Mouse (Mus musculus) kidney, postnatal 0 days (tissue): ENCODE measurements around the gene Coasy. TPM values are rescaled to one million over a fixed set of nuclear protein-coding genes. Genes with fewer than 3 reads are reported as not detected.

ENCODE experiments used
- ATAC-seq: fragments of 200-750 bp; cut with Nextera tagmentation; replicated peaks from 2 replicates; pipeline ENCODE4 v1.8.0; 2017; ENCODE audit warnings: low read depth, moderate number of reproducible peaks, moderate TSS enrichment, moderate library complexity; ENCODE audit not compliant: low FRiP score
- DNase-seq: peaks from one replicate; pipeline ENCODE4 v3.0.0-alpha.2; 2016; ENCODE audit warnings: low spot score
- H3K27ac ChIP-seq: fragments of 300-500 bp; sonication (generic); 2 replicates; pipeline ENCODE4 v1.5.1; 2014; ENCODE audit warnings: mild to moderate bottlenecking
- H3K27me3 ChIP-seq: fragments of 300-500 bp; sonication (generic); 2 replicates; pipeline ENCODE4 v1.6.1; 2014; ENCODE audit warnings: low read length, mixed read lengths; ENCODE audit not compliant: insufficient read depth
- H3K36me3 ChIP-seq: fragments of 300-500 bp; sonication (generic); 2 replicates; pipeline ENCODE4 v1.6.1; 2014; ENCODE audit warnings: low read length, mixed read lengths; ENCODE audit not compliant: insufficient read depth
- H3K4me1 ChIP-seq: fragments of 300-500 bp; sonication (generic); replicated peaks from 2 replicates; pipeline ENCODE4 v1.6.1; 2014; ENCODE audit warnings: antibody characterized with exemption, low read length, mixed read lengths; ENCODE audit not compliant: insufficient read depth
- H3K4me2 ChIP-seq: fragments of 300-500 bp; sonication (generic); 2 replicates; pipeline ENCODE4 v1.6.1; 2014; ENCODE audit warnings: mild to moderate bottlenecking, low read length, moderate library complexity, mixed read lengths
- H3K4me3 ChIP-seq: fragments of 300-500 bp; sonication (generic); replicated peaks from 2 replicates; pipeline ENCODE4 v1.5.1; 2014; ENCODE audit warnings: low read depth, low read length
- H3K9ac ChIP-seq: fragments of 300-500 bp; sonication (generic); 2 replicates; pipeline ENCODE4 v1.6.1; 2014; ENCODE audit warnings: low read depth, low read length
- H3K9me3 ChIP-seq: fragments of 300-500 bp; sonication (generic); replicated peaks from 2 replicates; pipeline ENCODE4 v1.6.1; 2016; ENCODE audit warnings: low read length, inconsistent platforms, mixed read lengths
- CTCF ChIP-seq: IDR thresholded peaks from 2 replicates; pipeline ENCODE4 v1.5.1; 2016; ENCODE audit warnings: antibody characterized with exemption, low read depth, mild to moderate bottlenecking, moderate library complexity
- WGBS: fragments of 180-500 bp; shearing (Covaris S2); extraction: QIAGEN DNeasy Blood & Tissue Kit; methylation state at CpG from one replicate; pipeline ENCODE4 v1.1.7; 2014; 5-methylcytosine and 5-hydroxymethylcytosine counted together
- polyA plus RNA-seq: library from polyadenylated mRNA; unstranded; fragments of >200 nt; fragmentation: Nextera tagmentation; extraction: Ambion mirVana; gene quantifications from 2 replicates; pipeline ENCODE4 v1.2.1, GENCODE M21; 2015

Gene Coasy
- polyA plus RNA-seq, 1 experiment from 2014 or later, result 55.3 TPM

GRCm38 (mm10) chr11:101079746-101080145 lies 2.6 kb upstream of the Coasy start:
- peak overlapping the region; percentile 23; the same call in 1 of the 2 replicates for H3K9ac ChIP-seq
- peaks cover 19% of the 10 kb centered on the region for H3K4me1 ChIP-seq
- no peak overlapping the region for H3K27ac ChIP-seq
- 6% methylated on average over 27 of the region's 27 CpGs for WGBS
- peaks cover 27% of the 10 kb centered on the region for H3K27me3 ChIP-seq
- H3K4me2 ChIP-seq, result peak overlapping the region; percentile 40
- H3K36me3 ChIP-seq, result peaks cover 5% of the 10 kb centered on the region; the same call in 1 of the 2 replicates
- ATAC-seq, result no peak
- H3K9me3 ChIP-seq, result no peaks in the 10 kb centered on the region
- peak overlapping the region; percentile 2; the same call in 1 of the 2 replicates for H3K4me3 ChIP-seq
- peak; percentile 13 for DNase-seq
- no peak for TF ChIP-seq CTCF

GRCm38 (mm10) chr11:101080421-101080820 lies 1.9 kb upstream of the Coasy start:
- TF ChIP-seq CTCF, result no peak
- Histone ChIP-seq H3K4me3 (no peak overlapping the region), H3K36me3 (peaks cover 10% of the 10 kb centered on the region; the same call in 1 of the 2 replicates), H3K9ac (no peak overlapping the region), H3K4me2 (no peak overlapping the region), H3K9me3 (no peaks in the 10 kb centered on the region), H3K4me1 (peaks cover 19% of the 10 kb centered on the region), H3K27ac (no peak overlapping the region), H3K27me3 (peaks cover 27% of the 10 kb centered on the region)
- WGBS, result 61% methylated on average over 5 of the region's 5 CpGs
- ATAC-seq, result no peak
- DNase-seq, result no peak

- H3K36me3 ChIP-seq, result peaks cover 10% of the 10 kb centered on the region; the same call in 1 of the 2 replicates
- DNase-seq, result no peak
- 3% methylated on average over 10 of the region's 10 CpGs for WGBS
Observed at GRCm38 (mm10) chr11:101081659-101082058, 706 bp upstream of the Coasy start.

GRCm38 (mm10) chr11:101083083-101083697 lies 825 bp downstream of the Coasy start:
- peak overlapping the region; percentile 72 for H3K4me3 ChIP-seq
- peak; percentile 26 for ATAC-seq
- peaks cover 10% of the 10 kb centered on the region; the same call in 1 of the 2 replicates for H3K36me3 ChIP-seq
- peak overlapping the region; percentile 93 for H3K27ac ChIP-seq
- peaks cover 26% of the 10 kb centered on the region for H3K27me3 ChIP-seq
- peak overlapping the region; percentile 83 for H3K9ac ChIP-seq
- no peak for TF ChIP-seq CTCF
- peaks cover 32% of the 10 kb centered on the region for H3K4me1 ChIP-seq
- no peak for DNase-seq
- H3K4me2 ChIP-seq, result peak overlapping the region; percentile 86
- no peaks in the 10 kb centered on the region for H3K9me3 ChIP-seq
- WGBS, result 30% methylated on average over 19 of the region's 19 CpGs

More at GRCm38 (mm10) chr11:101081659-101082058, 706 bp upstream of the Coasy start:
- no peak for TF ChIP-seq CTCF
- Histone ChIP-seq H3K4me1 (peaks cover 25% of the 10 kb centered on the region), H3K9ac (no peak overlapping the region; the same call in 1 of the 2 replicates), H3K27me3 (peaks cover 27% of the 10 kb centered on the region), H3K4me3 (peak overlapping the region; percentile 72), H3K27ac (peak overlapping the region; percentile 93), H3K4me2 (peak overlapping the region; percentile 86), H3K9me3 (no peaks in the 10 kb centered on the region)
- no peak for ATAC-seq

GRCm38 (mm10) chr11:101084246-101084645 lies 1.9 kb downstream of the Coasy start:
- Histone ChIP-seq H3K9ac (no peak overlapping the region), H3K27ac (no peak overlapping the region), H3K27me3 (peaks cover 15% of the 10 kb centered on the region; the same call in 1 of the 2 replicates), H3K4me1 (peaks cover 32% of the 10 kb centered on the region), H3K4me3 (no peak overlapping the region), H3K9me3 (no peaks in the 10 kb centered on the region), H3K36me3 (peaks cover 10% of the 10 kb centered on the region; the same call in 1 of the 2 replicates), H3K4me2 (no peak overlapping the region)
- no peak for ATAC-seq
- TF ChIP-seq CTCF, result no peak
- DNase-seq, result no peak
- 82% methylated on average over 14 of the region's 14 CpGs for WGBS

- Histone ChIP-seq H3K36me3 (peaks cover 16% of the 10 kb centered on the region), H3K27ac (no peak overlapping the region), H3K4me1 (peaks cover 27% of the 10 kb centered on the region), H3K4me3 (no peak overlapping the region), H3K27me3 (peaks cover 9% of the 10 kb centered on the region; the same call in 1 of the 2 replicates), H3K4me2 (no peak overlapping the region), H3K9ac (no peak overlapping the region), H3K9me3 (no peaks in the 10 kb centered on the region)
- no peak for TF ChIP-seq CTCF
- ATAC-seq, result no peak
- WGBS, result 96% methylated on average over 12 of the region's 12 CpGs
- DNase-seq, result no peak
Observed at GRCm38 (mm10) chr11:101084811-101085210, 2.4 kb downstream of the Coasy start.
